Mouse (Mus musculus) heart, adult 10 weeks (tissue): ENCODE data around the gene Sprr2b. TPM values are rescaled to one million over a fixed set of nuclear protein-coding genes. Genes with fewer than 3 reads are reported as not detected.

Experiments
- polyA plus RNA-seq: library from polyadenylated mRNA; stranded (reverse); fragments of 350-450 nt; fragmentation: Illumina TruSeq; extraction: RNeasy Lipid Tissue Mini Kit (QIAGEN cat#74804); gene quantifications from one replicate; pipeline ENCODE4 v1.2.3, GENCODE M21; 2014; ENCODE audit warnings: low read depth, low replicate concordance

Sprr2b gene
- not detected for polyA plus RNA-seq

GRCm38 (mm10) chr3:92316320-92316719 lies at the start of gene Sprr2b:
Sprr2b (plus strand) TSS chr3:92316620.

GRCm38 (mm10) chr3:92285101-92285500 lies 31.3 kb upstream of the Sprr2b start, which contains the start of gene Sprr2a3:
Sprr2a3 (plus strand) TSS chr3:92285417.

GRCm38 (mm10) chr3:92338840-92339239 lies 22.4 kb downstream of the Sprr2b start, which contains the start of gene Sprr2d:
Sprr2d (plus strand) TSS chr3:92339140.

GRCm38 (mm10) chr3:92351843-92352242 lies 35.4 kb downstream of the Sprr2b start, which contains the start of gene Sprr2e:
Sprr2e (plus strand) TSS chr3:92352143.

GRCm38 (mm10) chr3:92364887-92365286 lies 48.5 kb downstream of the Sprr2b start, which contains the start of gene Sprr2f:
Sprr2f (plus strand) TSS chr3:92365187.

Other genes with a start within 250 kb of the Sprr2b start
- not detected for gene Lor, start 233.5 kb upstream of the Sprr2b start, polyA plus RNA-seq
- gene Prr9, start 192.7 kb upstream of the Sprr2b start, polyA plus RNA-seq = not detected
- gene Lelp1, start 173.9 kb upstream of the Sprr2b start, polyA plus RNA-seq = not detected
- gene Sprr2a1, start 100.8 kb upstream of the Sprr2b start, polyA plus RNA-seq = not detected
- 2.5 TPM for gene Sprr2a2, start 100.7 kb upstream of the Sprr2b start, polyA plus RNA-seq
- not detected for gene Sprr2a3, start 31.2 kb upstream of the Sprr2b start, polyA plus RNA-seq
- not detected for gene Sprr2d, start 22.5 kb downstream of the Sprr2b start, polyA plus RNA-seq
- not detected for gene Sprr2e, start 35.5 kb downstream of the Sprr2b start, polyA plus RNA-seq
- gene Sprr2f, start 48.6 kb downstream of the Sprr2b start, polyA plus RNA-seq = not detected
- gene Sprr2h, start 69.1 kb downstream of the Sprr2b start, polyA plus RNA-seq = not detected
- gene Sprr2i, start 91.4 kb downstream of the Sprr2b start, polyA plus RNA-seq = not detected
- gene Sprr2j-ps, start 101.5 kb downstream of the Sprr2b start, polyA plus RNA-seq = not detected
- gene Gm9774, start 112.8 kb downstream of the Sprr2b start, polyA plus RNA-seq = 4.6 TPM
- not detected for gene Sprr2k, start 116.0 kb downstream of the Sprr2b start, polyA plus RNA-seq
- not detected for gene Sprr1b, start 122.2 kb downstream of the Sprr2b start, polyA plus RNA-seq
- not detected for gene Sprr3, start 142.1 kb downstream of the Sprr2b start, polyA plus RNA-seq
- not detected for gene Sprr1a, start 169.3 kb downstream of the Sprr2b start, polyA plus RNA-seq
- gene Sprr4, start 183.9 kb downstream of the Sprr2b start, polyA plus RNA-seq = not detected
- not detected for gene 2310046K23Rik, start 217.9 kb downstream of the Sprr2b start, polyA plus RNA-seq